Mouse (Mus musculus): ENCODE measurements around the gene Tmem217.

The Tmem217 gene

DNA sequence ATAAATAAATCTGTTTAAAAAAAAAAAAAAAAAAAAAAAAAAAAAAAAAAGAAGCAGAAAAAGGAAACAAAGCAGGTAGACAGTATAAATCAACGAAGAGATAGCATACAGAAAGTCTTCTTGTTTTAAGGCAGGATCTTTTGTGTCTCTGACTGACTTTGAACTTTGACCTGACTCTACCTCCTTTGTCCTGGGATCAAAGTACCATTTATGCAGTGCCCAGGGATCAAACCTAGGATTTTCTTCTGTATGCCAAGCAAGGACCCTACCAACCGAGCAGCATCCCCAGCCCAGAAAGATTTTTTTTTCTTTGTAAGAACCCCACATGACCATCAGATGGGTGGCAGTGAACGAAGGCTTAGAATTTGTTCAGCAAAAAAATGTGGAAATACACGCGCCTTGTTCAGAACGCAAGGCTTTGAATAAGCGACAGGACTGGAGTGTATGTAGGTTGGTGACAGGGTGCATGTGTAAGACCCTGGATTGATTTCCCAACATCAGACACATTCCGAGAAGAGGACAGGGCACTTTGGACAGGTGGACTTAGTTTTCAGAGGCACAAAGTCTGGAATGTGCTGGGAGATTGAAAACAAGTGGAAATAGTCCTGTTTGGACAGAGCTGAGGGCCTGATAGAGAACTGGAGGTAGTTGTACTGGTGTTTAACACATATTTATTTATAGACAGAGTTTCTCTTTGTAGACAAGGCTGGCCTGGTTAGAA, 63.8 kb downstream of the Tmem217 start:
- DNase-seq (ENCODE audit: low spot score in 2 of 2), result no peak

GRCm38 (mm10) chr17:29485336-29486233, 66.6 kb downstream of the Tmem217 start:
- no peak for DNase-seq (ENCODE audit: low spot score in 2 of 2)

- no peak for DNase-seq (ENCODE audit: low spot score in 2 of 2)
Measured at GRCm38 (mm10) chr17:29484431-29484830, 67.8 kb downstream of the Tmem217 start.

DNA sequence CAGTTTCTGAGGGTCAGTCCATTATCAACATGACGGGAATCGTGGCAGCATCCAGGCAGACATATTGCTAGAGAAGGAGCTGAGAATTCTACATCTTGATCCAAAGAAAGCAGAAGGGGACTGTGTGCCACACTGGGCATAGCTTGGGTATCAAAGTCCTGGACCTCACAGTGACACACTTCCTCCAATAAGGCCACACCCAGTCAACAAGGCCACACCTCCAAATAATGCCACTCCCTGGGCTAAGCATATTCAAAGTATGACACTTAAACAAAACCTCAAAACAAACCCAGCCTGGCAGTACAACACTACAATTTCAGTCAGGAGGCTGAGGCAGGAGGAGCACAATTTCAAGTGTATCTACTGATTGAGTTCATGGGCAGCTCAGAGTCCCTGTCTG, 68.9 kb downstream of the Tmem217 start:
- DNase-seq (ENCODE audit: low spot score in 2 of 2), result no peak

- no peak for DNase-seq (ENCODE audit: low spot score in 2 of 2)
Measured at GRCm38 (mm10) chr17:29482632-29483031, 69.6 kb downstream of the Tmem217 start.

GRCm38 (mm10) chr17:29480256-29480655, 71.9 kb downstream of the Tmem217 start:
- no peak for DNase-seq (ENCODE audit: low spot score in 2 of 2)

GRCm38 (mm10) chr17:29478271-29478670, 73.9 kb downstream of the Tmem217 start:
- DNase-seq (ENCODE audit: low spot score in 2 of 2), result no peak

- DNase-seq (ENCODE audit: low spot score in 2 of 2), result no peak
Measured at GRCm38 (mm10) chr17:29477357-29477756, 74.8 kb downstream of the Tmem217 start.

GRCm38 (mm10) chr17:29476461-29476860, 75.7 kb downstream of the Tmem217 start:
- DNase-seq (ENCODE audit: low spot score in 2 of 2), result no peak
